Mouse (Mus musculus) brown adipose tissue, adult 24 weeks (tissue): Measurements from ENCODE around the gene Cdip1. TPM values are rescaled to one million over a fixed set of nuclear protein-coding genes. Genes with fewer than 3 reads are reported as not detected.
"Not testable (repeated sequence)": the region's sequence is repeated elsewhere in the genome, so short reads cannot be mapped to it uniquely, and the experiment has no call there.

ENCODE experiments used
- H3K27ac ChIP-seq: fragments of 200-500 bp; replicated peaks from 2 replicates; pipeline ENCODE4 v1.5.1; 2012; ENCODE audit warnings: low read depth, mild to moderate bottlenecking, low read length
- H3K4me1 ChIP-seq: fragments of 200-500 bp; 2 replicates; pipeline ENCODE4 v1.6.1; 2012; ENCODE audit warnings: low read length, mixed read lengths; ENCODE audit not compliant: control insufficient read depth, insufficient read depth, insufficient read length
- H3K4me3 ChIP-seq: fragments of 200-500 bp; 2 replicates; pipeline ENCODE4 v1.5.1; 2012; ENCODE audit warnings: low read depth, mild to moderate bottlenecking, low read length, moderate library complexity; ENCODE audit not compliant: insufficient read depth
- polyA plus RNA-seq: library from polyadenylated mRNA; stranded (reverse); fragments of >200 nt; gene quantifications from 2 replicates; pipeline ENCODE4 v1.2.4, GENCODE M21; 2012; ENCODE audit not compliant: missing spikeins, insufficient read depth, insufficient read length

Gene Cdip1
- polyA plus RNA-seq: 98.7 and 99.2 TPM in 2 replicates

DNA sequence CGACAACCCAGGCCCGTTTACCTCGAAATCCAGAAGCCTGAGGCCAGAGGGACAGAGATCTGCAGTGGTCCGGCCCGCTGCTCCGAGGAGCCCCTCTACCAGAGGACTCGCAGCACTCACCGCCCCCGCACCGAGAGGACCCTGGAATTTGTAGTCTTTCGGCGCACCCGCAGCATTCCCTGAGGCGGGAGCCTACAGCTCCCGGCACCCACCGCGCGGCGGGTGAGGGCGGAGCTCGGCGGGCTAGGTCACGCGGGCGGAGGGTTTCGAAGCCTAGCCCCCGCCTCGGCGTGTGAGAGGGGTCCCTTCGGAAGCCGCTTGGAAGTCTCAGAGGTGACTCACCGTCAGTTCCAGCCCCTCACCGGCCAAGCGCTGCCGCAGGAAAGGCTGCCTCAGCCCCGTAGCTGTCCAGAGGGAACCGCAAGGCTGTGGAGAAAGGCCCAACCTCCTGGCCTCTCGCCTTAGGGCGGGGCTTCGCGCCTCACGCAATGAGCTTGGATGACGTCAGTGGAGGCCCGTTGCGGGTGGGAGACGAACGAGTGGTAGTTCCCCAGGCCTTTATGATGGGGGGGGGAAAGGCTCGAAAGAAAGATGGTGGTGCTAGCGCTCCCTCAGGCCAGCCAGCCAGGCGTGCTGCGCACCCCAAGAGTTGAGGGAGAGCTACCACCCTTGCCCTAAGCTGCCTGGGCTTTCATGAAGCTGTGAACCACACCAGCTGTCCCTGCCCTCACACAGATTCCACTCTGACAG lies at the start of gene Cdip1:
TSS of gene Cdip1 (minus strand) at position 483 of the 750 bp plus-strand sequence.
- peak within 1 kb of the TSS; percentile 98 for H3K27ac ChIP-seq
- peak within 1 kb of the TSS; percentile 89 for H3K4me3 ChIP-seq
- peaks cover 6% of the 10 kb centered on the region for H3K4me1 ChIP-seq

DNA sequence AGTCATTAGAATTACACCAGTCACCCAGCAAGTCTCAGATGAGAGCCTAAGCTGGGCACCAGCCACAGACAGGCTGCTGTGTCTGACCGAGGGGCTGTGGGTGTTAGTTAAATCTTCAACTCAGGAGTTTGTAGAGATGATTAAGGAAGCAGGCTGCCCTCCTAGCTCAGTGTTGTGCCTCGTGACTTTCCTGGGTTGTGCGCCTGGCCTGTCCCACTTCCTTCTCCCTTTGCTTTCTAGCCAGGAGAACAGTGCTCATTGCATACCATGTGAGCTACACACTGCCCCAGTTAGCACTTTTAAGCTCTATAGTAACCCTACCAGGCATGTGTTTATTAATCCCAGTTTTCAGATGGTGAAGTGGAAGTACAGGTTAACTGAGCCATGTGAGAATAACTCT lies 49.5 kb upstream of the Cdip1 start:
- H3K27ac ChIP-seq: no peak overlapping the region
- H3K4me1 ChIP-seq: no peaks in the 10 kb centered on the region
- no peak overlapping the region for H3K4me3 ChIP-seq

DNA sequence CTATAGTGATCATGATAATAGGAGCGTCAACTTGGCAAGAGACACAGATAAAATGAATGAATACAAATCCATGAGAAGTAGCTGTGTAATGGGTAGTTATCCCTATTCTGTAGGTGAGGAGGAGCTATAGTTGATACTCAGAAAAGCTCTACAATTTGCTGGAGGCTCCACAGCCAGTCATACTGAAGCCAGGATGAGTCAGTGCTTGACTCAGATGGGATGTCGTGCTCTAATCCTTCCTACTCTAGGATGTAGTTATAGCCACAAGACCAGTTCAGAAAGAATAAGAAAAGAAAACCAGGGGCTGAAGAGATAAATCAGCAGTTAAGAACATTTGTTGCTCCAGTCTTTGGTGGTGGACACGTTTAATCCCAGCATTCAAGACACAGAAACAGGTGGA lies 47.5 kb upstream of the Cdip1 start:
- Histone ChIP-seq H3K4me3 (no peak overlapping the region), H3K27ac (no peak overlapping the region)

DNA sequence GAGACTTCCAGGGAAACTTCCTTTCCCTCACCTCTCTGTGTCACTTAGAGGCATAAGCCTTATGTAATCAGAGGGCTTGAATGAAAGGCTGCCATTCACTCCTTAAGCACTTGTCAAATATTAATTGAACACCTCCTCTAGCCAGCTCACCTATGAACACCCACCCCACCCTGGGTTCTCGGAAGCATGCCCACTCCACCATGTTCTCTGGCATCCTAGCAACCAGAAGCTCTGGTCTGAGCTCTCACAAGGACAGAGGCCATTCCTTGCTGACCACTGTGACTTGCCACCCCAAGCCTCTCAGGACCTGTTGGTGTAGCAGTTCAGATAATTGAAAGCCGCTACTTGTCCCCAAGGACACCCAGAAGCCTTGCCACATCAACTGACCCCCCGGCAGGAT lies 45.1 kb upstream of the Cdip1 start, which contains the start of gene 4930562C15Rik:
TSS of gene 4930562C15Rik (plus strand) at position 226 of the 400 bp plus-strand sequence.
- H3K4me1 ChIP-seq: no peaks in the 10 kb centered on the region
- H3K27ac ChIP-seq: no peak within 1 kb of the TSS
- H3K4me3 ChIP-seq: no peak within 1 kb of the TSS

More for the DNA sequence above, 47.5 kb upstream of the Cdip1 start:
- no peaks in the 10 kb centered on the region for H3K4me1 ChIP-seq

- no peak overlapping the region for H3K4me3 ChIP-seq
- no peaks in the 10 kb centered on the region for H3K4me1 ChIP-seq
- no peak overlapping the region for H3K27ac ChIP-seq
These were observed 43.8 kb upstream of the Cdip1 start for GRCm38 (mm10) chr16:4833858-4834257.

DNA sequence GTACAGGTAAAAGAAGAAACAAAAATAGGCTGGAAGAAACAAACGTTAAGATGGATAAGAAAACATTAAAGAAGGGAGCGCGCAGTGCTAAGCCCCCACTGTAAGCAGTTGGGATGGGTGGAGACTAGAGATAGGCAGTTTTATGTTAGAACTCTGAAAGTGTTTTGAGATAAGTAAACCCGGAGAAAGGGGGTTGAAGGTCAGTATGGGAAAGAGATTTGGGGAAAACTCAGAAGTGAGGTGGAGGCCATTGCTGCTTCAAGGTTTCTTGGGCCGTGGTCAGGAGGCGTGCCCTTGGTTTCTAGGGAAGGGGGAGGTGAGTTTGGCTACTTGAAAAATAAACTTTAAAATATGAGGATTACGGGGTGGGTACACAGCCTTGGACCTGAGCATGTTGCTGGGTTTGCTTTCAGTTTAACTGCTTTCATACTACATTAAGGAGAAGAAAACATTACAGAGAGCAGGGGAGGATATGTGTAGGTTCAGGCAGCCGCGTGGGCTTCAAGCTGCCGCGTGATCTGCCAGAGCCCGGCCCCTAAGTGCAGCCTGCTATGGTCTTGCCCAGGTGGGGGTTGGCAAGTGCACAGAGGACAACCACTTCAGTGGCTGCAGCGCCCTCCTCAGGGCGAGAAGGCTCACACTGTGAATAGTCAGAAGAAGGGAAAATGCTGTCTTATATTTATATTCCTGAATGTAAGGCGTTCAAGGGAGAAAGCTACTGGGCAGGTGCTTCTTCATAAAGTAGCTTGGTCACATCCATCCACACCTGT lies 41.7 kb upstream of the Cdip1 start:
- H3K4me3 ChIP-seq: no peak overlapping the region
- H3K27ac ChIP-seq: no peak overlapping the region
- H3K4me1 ChIP-seq: no peaks in the 10 kb centered on the region

DNA sequence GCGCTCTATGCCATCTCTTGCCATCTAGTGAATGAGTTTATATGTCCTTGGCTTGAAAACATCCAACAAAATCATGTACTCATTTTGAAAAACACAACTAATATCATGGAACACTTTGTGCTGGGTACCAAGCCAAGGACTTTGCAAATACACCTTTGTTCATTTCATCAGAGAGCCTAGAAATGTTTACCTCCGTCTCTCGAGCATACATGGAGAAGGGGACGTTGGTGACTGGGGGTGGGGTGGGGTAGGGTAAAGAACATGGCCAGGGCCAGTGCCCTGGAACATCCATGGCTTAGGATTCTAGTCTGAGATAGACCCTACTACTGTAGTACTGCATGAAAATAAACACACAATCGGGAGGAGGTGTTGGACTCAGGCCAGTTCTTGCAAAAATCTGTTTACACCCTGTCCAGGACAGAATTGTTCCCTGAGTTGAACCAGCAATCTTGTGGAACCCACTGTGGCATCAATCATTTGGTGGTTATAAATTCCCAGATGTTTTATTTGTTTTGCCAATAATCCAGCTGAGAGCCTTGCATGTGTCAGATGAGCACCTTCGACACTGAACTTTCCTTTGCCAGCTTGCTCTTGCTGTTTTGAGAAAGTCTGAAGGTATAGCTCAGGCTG lies 39.3 kb upstream of the Cdip1 start:
- H3K27ac ChIP-seq: no peak overlapping the region
- no peak overlapping the region for H3K4me3 ChIP-seq
- no peaks in the 10 kb centered on the region for H3K4me1 ChIP-seq

DNA sequence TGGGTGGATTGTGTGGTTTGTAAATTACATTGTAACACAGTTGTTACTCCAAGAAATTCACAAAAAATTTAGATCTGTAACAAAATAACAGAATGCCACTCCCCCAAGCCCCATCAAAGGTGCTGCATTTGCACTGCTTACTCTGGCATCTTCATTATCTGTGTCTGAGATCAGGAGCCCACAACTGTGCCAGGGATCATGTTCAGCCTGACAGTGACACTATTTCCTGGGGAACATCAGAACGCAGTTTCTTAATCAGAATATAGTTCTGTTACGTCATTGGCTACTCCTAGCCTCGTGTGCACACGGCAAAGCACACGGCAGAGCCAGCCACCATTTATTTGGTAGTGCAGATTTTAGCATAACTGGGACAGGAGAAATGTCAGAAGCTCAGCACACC lies 37.5 kb upstream of the Cdip1 start:
- Histone ChIP-seq H3K4me3 (no peak overlapping the region), H3K4me1 (no peaks in the 10 kb centered on the region), H3K27ac (no peak overlapping the region)

GRCm38 (mm10) chr16:4824466-4824865 lies 34.4 kb upstream of the Cdip1 start:
- not testable (repeated sequence) for H3K4me1 ChIP-seq, H3K4me3 ChIP-seq, H3K27ac ChIP-seq

DNA sequence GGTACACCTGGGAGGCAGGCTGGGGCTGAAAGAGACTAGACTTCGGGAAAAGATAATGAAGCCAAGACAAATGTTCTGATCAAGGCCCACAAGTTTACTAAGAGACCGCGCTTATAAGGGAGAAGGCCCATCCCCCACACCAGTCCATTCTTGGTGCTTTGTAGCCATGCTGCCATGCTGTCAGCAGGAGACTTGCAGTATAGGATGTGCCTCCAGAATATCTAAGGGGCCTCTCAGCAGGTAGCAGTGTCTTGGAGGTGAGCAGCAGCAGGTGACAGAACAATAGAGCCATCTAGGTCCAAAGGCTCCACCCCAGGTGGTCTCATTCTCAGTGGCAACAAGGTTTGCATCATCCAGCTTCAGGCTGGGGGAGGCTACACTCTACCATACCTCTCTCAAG lies 28.3 kb upstream of the Cdip1 start:
- no peak overlapping the region for H3K4me3 ChIP-seq
- H3K4me1 ChIP-seq: no peaks in the 10 kb centered on the region
- no peak overlapping the region for H3K27ac ChIP-seq

- Histone ChIP-seq H3K27ac (no peak overlapping the region), H3K4me1 (no peaks in the 10 kb centered on the region), H3K4me3 (no peak overlapping the region)
These were observed 6.5 kb upstream of the Cdip1 start for GRCm38 (mm10) chr16:4796631-4797030.

- H3K4me3 ChIP-seq: no peak overlapping the region
- H3K27ac ChIP-seq: no peak overlapping the region
- H3K4me1 ChIP-seq: peaks cover 6% of the 10 kb centered on the region
These were observed 1.2 kb upstream of the Cdip1 start for GRCm38 (mm10) chr16:4791332-4791731.

GRCm38 (mm10) chr16:4789311-4789768 lies 752 bp downstream of the Cdip1 start:
- peak overlapping the region; percentile 85 for H3K27ac ChIP-seq
- peak overlapping the region; percentile 89 for H3K4me3 ChIP-seq
- H3K4me1 ChIP-seq: peaks cover 9% of the 10 kb centered on the region

GRCm38 (mm10) chr16:4788176-4788575 lies 1.9 kb downstream of the Cdip1 start:
- Histone ChIP-seq H3K4me3 (peak overlapping the region; percentile 22), H3K27ac (peak overlapping the region; percentile 90)

DNA sequence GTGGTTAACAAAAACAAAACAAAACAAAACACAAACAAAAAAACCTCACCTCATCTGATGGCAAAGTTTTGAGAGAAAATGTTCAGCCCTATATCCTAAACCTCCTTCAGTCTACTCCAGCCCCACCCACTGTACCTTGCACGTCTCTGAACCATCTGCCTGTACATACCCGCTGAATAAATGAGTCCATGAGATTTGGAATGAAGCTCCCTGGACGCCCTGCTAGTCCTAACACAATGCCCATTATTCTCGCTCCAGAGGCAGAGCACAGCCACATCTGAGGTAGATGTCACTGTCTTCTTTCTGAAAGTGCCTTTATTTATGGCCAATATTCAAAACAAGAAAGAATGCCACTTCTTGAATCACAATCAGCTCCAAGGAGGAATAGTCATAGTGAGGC lies 4.4 kb downstream of the Cdip1 start:
- Histone ChIP-seq H3K27ac (no peak overlapping the region), H3K4me3 (no peak overlapping the region), H3K4me1 (peaks cover 23% of the 10 kb centered on the region)

More at GRCm38 (mm10) chr16:4788176-4788575, 1.9 kb downstream of the Cdip1 start:
- H3K4me1 ChIP-seq: peaks cover 18% of the 10 kb centered on the region
